Mouse (Mus musculus) granulocyte monocyte progenitor cell, adult 5-6 weeks (primary cell): ENCODE results near the gene Ptdss2. TPM values are rescaled to one million over a fixed set of nuclear protein-coding genes. Genes with fewer than 3 reads are reported as not detected.

Source experiments
- ATAC-seq: replicated peaks from 2 replicates; pipeline ENCODE4 v1.8.0; 2016; ENCODE audit warnings: mild to moderate bottlenecking, moderate TSS enrichment, inconsistent platforms; ENCODE audit not compliant: poor library complexity, severe bottlenecking
- total RNA-seq, 2 experiments: library from RNA; stranded (forward) in 1 of 2; stranded (reverse) in 1 of 2; fragments of 200-712, 200-1000 nt in 1 of 2; fragments of >200 nt in 1 of 2; fragmentation: Nextera tagmentation in 1 of 2; gene quantifications; 2 replicates each; pipeline ENCODE4 v1.2.3; 2014 to 2017

The Ptdss2 gene
- total RNA-seq, 2 experiments from 2014 or later, result 4.2 to 14.0 TPM

- ATAC-seq, result no peak
Measured at GRCm38 (mm10) chr7:141206182-141206937, 84.2 kb downstream of the Ptdss2 start.

Other genes starting within 250 kb of the Ptdss2 start
- 111 and 117 TPM in 2 replicates for gene Psmd13, start 240.4 kb upstream of the Ptdss2 start, total RNA-seq (2014; fragmentation: Nextera tagmentation)
- 229 and 237 TPM in 2 replicates for gene Psmd13, start 240.4 kb upstream of the Ptdss2 start, total RNA-seq (2017)
- 66.7 and 71.3 TPM in 2 replicates for gene Sirt3, start 240.1 kb upstream of the Ptdss2 start, total RNA-seq (2014; fragmentation: Nextera tagmentation)
- 28.7 and 32.7 TPM in 2 replicates for gene Sirt3, start 240.1 kb upstream of the Ptdss2 start, total RNA-seq (2017)
- gene Cox8b, start 221.9 kb upstream of the Ptdss2 start, total RNA-seq (2014; fragmentation: Nextera tagmentation), result not detected in 2 replicates
- gene Cox8b, start 221.9 kb upstream of the Ptdss2 start, total RNA-seq (2017), result not detected in 2 replicates
- not detected in 2 replicates for gene Nlrp6, start 201.5 kb upstream of the Ptdss2 start, total RNA-seq (2014; fragmentation: Nextera tagmentation)
- not detected in 2 replicates for gene Nlrp6, start 201.5 kb upstream of the Ptdss2 start, total RNA-seq (2017)
- gene Pgghg, start 181.0 kb upstream of the Ptdss2 start, total RNA-seq (2014; fragmentation: Nextera tagmentation), result 6.6 and 11.5 TPM in 2 replicates
- gene Pgghg, start 181.0 kb upstream of the Ptdss2 start, total RNA-seq (2017), result 6.9 and 7.8 TPM in 2 replicates
- 1.7 TPM in 1 of 2 replicates, not detected in the other for gene Ifitm5, start 172.1 kb upstream of the Ptdss2 start, total RNA-seq (2014; fragmentation: Nextera tagmentation)
- not detected in 2 replicates for gene Ifitm5, start 172.1 kb upstream of the Ptdss2 start, total RNA-seq (2017)
- not detected in 2 replicates for gene Gm45717, start 166.4 kb upstream of the Ptdss2 start, total RNA-seq (2014; fragmentation: Nextera tagmentation)
- not detected in 2 replicates for gene Gm45717, start 166.4 kb upstream of the Ptdss2 start, total RNA-seq (2017)
- gene Ifitm2, start 166.4 kb upstream of the Ptdss2 start, total RNA-seq (2014; fragmentation: Nextera tagmentation), result 555 and 581 TPM in 2 replicates
- gene Ifitm2, start 166.4 kb upstream of the Ptdss2 start, total RNA-seq (2017), result 354 and 388 TPM in 2 replicates
- gene Ifitm1, start 155.2 kb upstream of the Ptdss2 start, total RNA-seq (2014; fragmentation: Nextera tagmentation), result 79.9 and 149 TPM in 2 replicates
- 18.5 and 25.3 TPM in 2 replicates for gene Ifitm1, start 155.2 kb upstream of the Ptdss2 start, total RNA-seq (2017)
- 146 and 224 TPM in 2 replicates for gene Ifitm3, start 111.6 kb upstream of the Ptdss2 start, total RNA-seq (2014; fragmentation: Nextera tagmentation)
- gene Ifitm3, start 111.6 kb upstream of the Ptdss2 start, total RNA-seq (2017), result 55.6 and 69.2 TPM in 2 replicates
- gene Ifitm6, start 104.5 kb upstream of the Ptdss2 start, total RNA-seq (2014; fragmentation: Nextera tagmentation), result 17.9 and 48.1 TPM in 2 replicates
- gene Ifitm6, start 104.5 kb upstream of the Ptdss2 start, total RNA-seq (2017), result 22.5 and 42.5 TPM in 2 replicates
- not detected in 2 replicates for gene Gm17387, start 93.3 kb upstream of the Ptdss2 start, total RNA-seq (2014; fragmentation: Nextera tagmentation)
- not detected in 2 replicates for gene Gm17387, start 93.3 kb upstream of the Ptdss2 start, total RNA-seq (2017)
- gene B4galnt4, start 61.3 kb upstream of the Ptdss2 start, total RNA-seq (2014; fragmentation: Nextera tagmentation), result 0.60 and 3.6 TPM in 2 replicates
- 0.26 TPM in 1 of 2 replicates, not detected in the other for gene B4galnt4, start 61.3 kb upstream of the Ptdss2 start, total RNA-seq (2017)
- gene Pkp3, start 44.2 kb upstream of the Ptdss2 start, total RNA-seq (2014; fragmentation: Nextera tagmentation), result 1.4 and 2.2 TPM in 2 replicates
- 0.52 and 2.7 TPM in 2 replicates for gene Pkp3, start 44.2 kb upstream of the Ptdss2 start, total RNA-seq (2017)
- gene Sigirr, start 21.8 kb upstream of the Ptdss2 start, total RNA-seq (2014; fragmentation: Nextera tagmentation), result 16.9 and 30.9 TPM in 2 replicates
- 16.6 and 20.2 TPM in 2 replicates for gene Sigirr, start 21.8 kb upstream of the Ptdss2 start, total RNA-seq (2017)
- gene Ano9, start 4.6 kb upstream of the Ptdss2 start, total RNA-seq (2014; fragmentation: Nextera tagmentation), result not detected in 2 replicates
- gene Ano9, start 4.6 kb upstream of the Ptdss2 start, total RNA-seq (2017), result not detected in 2 replicates
- gene Rnh1, start 50.5 kb downstream of the Ptdss2 start, total RNA-seq (2014; fragmentation: Nextera tagmentation), result 79.1 and 109 TPM in 2 replicates
- gene Rnh1, start 50.5 kb downstream of the Ptdss2 start, total RNA-seq (2017), result 45.2 and 47.7 TPM in 2 replicates
- 57.4 and 69.3 TPM in 2 replicates for gene Hras, start 71.6 kb downstream of the Ptdss2 start, total RNA-seq (2014; fragmentation: Nextera tagmentation)
- 24.9 and 28.8 TPM in 2 replicates for gene Hras, start 71.6 kb downstream of the Ptdss2 start, total RNA-seq (2017)
- 1.4 and 2.4 TPM in 2 replicates for gene Lrrc56, start 71.8 kb downstream of the Ptdss2 start, total RNA-seq (2014; fragmentation: Nextera tagmentation)
- gene Lrrc56, start 71.8 kb downstream of the Ptdss2 start, total RNA-seq (2017), result 0.52 and 0.62 TPM in 2 replicates
- gene Lmntd2, start 91.7 kb downstream of the Ptdss2 start, total RNA-seq (2014; fragmentation: Nextera tagmentation), result 2.2 TPM in 1 of 2 replicates, not detected in the other
- gene Lmntd2, start 91.7 kb downstream of the Ptdss2 start, total RNA-seq (2017), result 0.34 TPM in 1 of 2 replicates, not detected in the other
- gene Rassf7, start 93.5 kb downstream of the Ptdss2 start, total RNA-seq (2014; fragmentation: Nextera tagmentation), result 3.1 and 4.5 TPM in 2 replicates
- 2.0 and 4.5 TPM in 2 replicates for gene Rassf7, start 93.5 kb downstream of the Ptdss2 start, total RNA-seq (2017)
- 70.9 and 75.4 TPM in 2 replicates for gene Phrf1, start 106.4 kb downstream of the Ptdss2 start, total RNA-seq (2014; fragmentation: Nextera tagmentation)
- gene Phrf1, start 106.4 kb downstream of the Ptdss2 start, total RNA-seq (2017), result 51.7 and 57.7 TPM in 2 replicates
- 0.38 and 1.3 TPM in 2 replicates for gene Irf7, start 144.1 kb downstream of the Ptdss2 start, total RNA-seq (2014; fragmentation: Nextera tagmentation)
- 2.1 and 2.7 TPM in 2 replicates for gene Irf7, start 144.1 kb downstream of the Ptdss2 start, total RNA-seq (2017)
- gene Cdhr5, start 154.4 kb downstream of the Ptdss2 start, total RNA-seq (2014; fragmentation: Nextera tagmentation), result not detected in 2 replicates
- gene Cdhr5, start 154.4 kb downstream of the Ptdss2 start, total RNA-seq (2017), result not detected in 2 replicates
- gene Sct, start 156.8 kb downstream of the Ptdss2 start, total RNA-seq (2014; fragmentation: Nextera tagmentation), result not detected in 2 replicates
- gene Sct, start 156.8 kb downstream of the Ptdss2 start, total RNA-seq (2017), result not detected in 2 replicates
- not detected in 2 replicates for gene Drd4, start 169.6 kb downstream of the Ptdss2 start, total RNA-seq (2014; fragmentation: Nextera tagmentation)
- gene Drd4, start 169.6 kb downstream of the Ptdss2 start, total RNA-seq (2017), result not detected in 2 replicates
- gene Deaf1, start 205.3 kb downstream of the Ptdss2 start, total RNA-seq (2014; fragmentation: Nextera tagmentation), result 43.3 and 52.4 TPM in 2 replicates
- 6.3 and 21.4 TPM in 2 replicates for gene Deaf1, start 205.3 kb downstream of the Ptdss2 start, total RNA-seq (2017)
- gene Tmem80, start 205.4 kb downstream of the Ptdss2 start, total RNA-seq (2014; fragmentation: Nextera tagmentation), result 6.0 and 13.2 TPM in 2 replicates
- gene Tmem80, start 205.4 kb downstream of the Ptdss2 start, total RNA-seq (2017), result 4.5 and 8.7 TPM in 2 replicates
- gene Eps8l2, start 216.5 kb downstream of the Ptdss2 start, total RNA-seq (2014; fragmentation: Nextera tagmentation), result 0.11 TPM in 1 of 2 replicates, not detected in the other
- gene Eps8l2, start 216.5 kb downstream of the Ptdss2 start, total RNA-seq (2017), result not detected in 2 replicates